Mouse (Mus musculus): ENCODE measurements around the gene Slc41a1. TPM values are rescaled to one million over a fixed set of nuclear protein-coding genes. Genes with fewer than 3 reads are reported as not detected.

Gene Slc41a1
- total RNA-seq, 2 experiments from 2014 or later, result 38.3 to 59.0 TPM

DNA sequence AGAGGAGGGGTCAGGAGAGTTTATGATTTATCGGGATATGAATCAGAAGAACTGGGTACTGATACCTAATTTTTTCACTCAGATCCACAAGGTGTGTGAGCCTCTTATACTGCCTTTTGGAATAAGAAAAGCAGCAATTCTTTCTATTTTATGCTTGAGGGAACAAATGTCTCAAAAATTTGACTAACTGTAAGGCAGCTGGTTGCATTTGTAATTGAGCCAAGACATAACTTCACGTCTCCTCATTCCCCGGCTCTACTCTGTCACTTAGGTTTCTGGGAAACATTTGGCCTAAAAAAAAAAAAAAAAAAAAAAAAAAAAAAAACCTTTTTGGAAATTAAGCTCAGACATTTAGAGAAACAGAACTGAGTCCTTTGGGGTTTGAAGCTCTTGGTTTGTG, 59.3 kb downstream of the Slc41a1 start:
- no peak for DNase-seq

DNA sequence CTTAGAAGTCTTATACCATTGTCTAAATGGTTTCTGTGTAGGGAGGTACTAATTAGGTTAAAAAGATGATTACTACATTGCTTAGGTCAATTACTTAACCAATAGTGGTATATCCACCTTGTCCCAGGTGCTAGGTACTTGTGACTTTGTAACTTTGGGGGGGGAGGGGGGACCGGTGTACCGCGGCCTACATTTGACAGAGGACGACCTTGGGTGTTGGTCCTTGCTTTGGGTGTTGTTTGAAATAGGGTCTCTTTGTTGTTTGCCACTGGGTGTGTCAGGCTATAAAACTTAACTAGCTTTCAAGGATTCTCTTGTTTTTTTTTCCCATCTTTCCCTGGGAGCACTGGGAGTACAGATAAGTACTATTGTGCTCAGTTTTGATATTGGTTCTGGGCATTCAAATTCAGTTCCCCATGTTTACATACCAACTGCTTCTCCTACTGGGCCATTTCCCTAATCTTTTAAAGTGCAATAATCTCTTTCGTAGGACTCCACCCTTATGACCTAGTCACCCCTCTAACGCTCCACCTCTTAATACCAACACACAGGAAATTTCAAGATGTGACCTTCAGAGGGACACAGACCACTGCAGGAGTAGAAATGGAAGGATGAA, 62.9 kb downstream of the Slc41a1 start:
- no peak for DNase-seq

DNA sequence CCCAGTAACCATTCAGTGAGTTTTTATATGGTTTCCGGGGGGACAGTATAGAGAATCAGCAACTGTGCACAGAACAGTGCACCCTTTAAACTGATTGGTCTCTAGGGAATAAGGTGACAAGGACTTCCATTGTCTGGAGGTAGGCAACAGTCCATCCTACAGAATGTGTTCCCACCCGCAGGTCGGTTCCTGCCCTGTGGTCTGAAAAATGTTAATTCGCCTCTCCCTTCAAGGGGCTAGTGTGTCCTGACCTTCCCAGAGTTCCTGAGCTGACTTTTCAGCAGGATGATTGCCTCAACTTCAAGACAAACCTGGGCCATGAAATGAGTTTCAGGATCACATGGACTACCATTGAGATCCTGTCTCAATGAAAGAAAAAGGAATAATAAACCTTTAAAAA, 64.1 kb downstream of the Slc41a1 start:
- no peak for DNase-seq

Other genes starting within 250 kb of the Slc41a1 start
- not detected for gene Avpr1b, start 228.3 kb upstream of the Slc41a1 start, total RNA-seq (2021)
- under 1 TPM; 0.33 to 0.36 TPM for gene Ctse, start 189.2 kb upstream of the Slc41a1 start, total RNA-seq (2021)
- 1 to 10 TPM; 3.3 to 5.8 TPM for gene Rab7b, start 138.8 kb upstream of the Slc41a1 start, total RNA-seq (2021)
- not detected for gene Slc26a9, start 83.5 kb upstream of the Slc41a1 start, total RNA-seq (2021)
- gene Pm20d1, start 30.1 kb upstream of the Slc41a1 start, total RNA-seq (2021), result 10 to 100 TPM in 1 of 2 experiments, 1 to 10 TPM in 1; 6.7 to 15.6 TPM
- gene Rab29, start 39.7 kb downstream of the Slc41a1 start, total RNA-seq (2021), result 10 to 100 TPM; 16.1 to 23.0 TPM
- 100 to 1,000 TPM; 140 to 150 TPM for gene Nucks1, start 83.0 kb downstream of the Slc41a1 start, total RNA-seq (2021)
- gene Slc45a3, start 135.5 kb downstream of the Slc41a1 start, total RNA-seq (2021), result 10 to 100 TPM; 15.2 to 31.5 TPM
- gene Elk4, start 180.1 kb downstream of the Slc41a1 start, total RNA-seq (2021), result 100 to 1,000 TPM; 103 to 108 TPM
- gene Mfsd4a, start 240.6 kb downstream of the Slc41a1 start, total RNA-seq (2021), result 10 to 100 TPM; 10.1 to 30.4 TPM